Mouse (Mus musculus) mouse trophoblast stem cell (cell line): Measurements from ENCODE around the gene Hs6st2.

Experiments used
- in situ Hi-C, 2 experiments: fragments of 300-500 bp; cut with MseI, MboI; formaldehyde crosslinking; loops; 2 replicates in 1 of 2; 3 replicates in 1 of 2; pipeline ENCODE4 v1.15.1; 2025

Gene Hs6st2

GRCm38 (mm10) chrX:51349682-51350081 is 332.0 kb downstream of the Hs6st2 start:
- in situ Hi-C loops: loop anchor here in 1 of 2 experiments (25.0 kb wide), 1 partner anchor 162 kb away; no protein-coding TSS in a partner anchor

GRCm38 (mm10) chrX:51343595-51343994 is 338.1 kb downstream of the Hs6st2 start:
- in situ Hi-C loops: no loop called here
